Mouse (Mus musculus): ENCODE results near the gene Btbd9. TPM values are rescaled to one million over a fixed set of nuclear protein-coding genes. Genes with fewer than 3 reads are reported as not detected.

Gene Btbd9
- total RNA-seq, 2 experiments from 2014 or later: 149 to 174 TPM

DNA sequence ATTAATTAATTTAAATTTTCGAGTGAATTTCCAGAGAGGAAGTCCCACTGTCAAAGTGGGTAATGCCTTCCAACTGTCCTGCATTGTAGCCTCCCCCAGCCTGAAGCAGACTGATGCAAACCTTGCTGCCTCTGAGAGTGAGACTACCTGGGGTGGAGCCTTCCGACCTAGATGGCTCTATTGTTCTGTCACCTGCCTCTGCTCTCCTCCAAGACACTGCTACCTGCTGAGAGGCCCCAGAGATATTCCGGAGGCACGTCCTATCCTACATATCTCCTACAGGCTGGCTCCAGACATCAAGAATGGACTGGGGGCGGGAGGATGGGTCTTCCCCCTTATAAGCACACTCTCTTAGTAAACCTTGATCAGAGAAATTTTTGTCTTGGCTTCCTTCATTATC is 22.0 kb upstream of the Btbd9 start:
- no peak for DNase-seq

DNA sequence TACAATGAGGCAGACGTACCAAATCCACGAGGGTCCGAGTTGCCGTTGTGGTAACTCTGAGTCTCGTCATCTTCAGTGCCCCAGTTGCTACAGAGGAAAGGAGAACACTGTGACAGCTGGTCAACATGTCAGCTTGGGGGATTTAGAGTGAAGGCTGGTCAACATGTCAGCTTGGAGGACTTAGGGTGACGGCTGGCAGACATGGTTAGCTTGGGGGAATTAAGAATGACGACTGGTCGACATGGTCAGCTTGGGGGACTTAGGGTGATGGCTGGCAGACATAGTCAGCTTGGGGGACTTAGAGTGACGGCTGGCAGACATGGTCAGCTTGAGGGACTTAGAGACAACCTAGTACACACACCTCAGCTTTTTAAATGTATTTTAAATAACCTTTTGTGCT is 21.5 kb upstream of the Btbd9 start:
- no peak for DNase-seq

DNA sequence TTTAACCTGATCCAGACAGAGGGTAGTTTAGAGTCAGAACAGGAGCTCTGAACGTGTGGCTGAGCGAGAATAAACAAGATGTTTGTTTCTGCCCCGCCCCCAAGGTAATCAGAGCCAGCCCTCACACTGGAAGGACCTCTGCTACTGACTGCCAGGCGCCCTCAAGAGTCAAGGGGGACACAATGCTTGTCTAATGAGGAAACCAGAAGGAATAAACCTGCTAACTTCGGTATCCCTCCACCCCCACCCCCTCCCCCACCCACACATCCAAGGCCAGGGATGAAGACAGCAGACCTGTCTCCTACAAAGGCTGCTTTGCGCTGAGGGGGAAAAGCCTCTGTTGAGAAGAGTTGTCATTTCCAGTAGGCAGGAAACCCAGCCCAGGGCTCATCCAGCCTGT is 18.6 kb upstream of the Btbd9 start:
- DNase-seq: no peak

DNA sequence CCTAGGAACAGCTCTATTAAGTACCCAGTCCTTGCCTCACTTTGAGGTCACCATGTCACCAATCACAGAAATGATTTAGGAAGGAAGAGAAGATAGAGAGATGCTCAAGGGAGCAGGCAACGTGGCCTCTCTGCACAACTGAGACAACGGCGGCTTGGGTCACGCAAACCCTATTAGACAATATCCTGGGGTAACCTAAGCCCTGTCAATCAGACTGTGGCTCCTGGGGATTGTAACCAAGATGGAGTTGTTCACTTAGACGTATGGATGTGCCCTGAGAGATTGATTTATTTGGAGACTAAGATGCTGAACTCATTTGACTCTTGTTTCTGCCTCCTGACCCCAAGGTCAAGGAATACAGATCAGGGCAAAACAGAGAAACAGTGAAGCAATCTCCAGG is 18.1 kb upstream of the Btbd9 start:
- no peak for DNase-seq

DNA sequence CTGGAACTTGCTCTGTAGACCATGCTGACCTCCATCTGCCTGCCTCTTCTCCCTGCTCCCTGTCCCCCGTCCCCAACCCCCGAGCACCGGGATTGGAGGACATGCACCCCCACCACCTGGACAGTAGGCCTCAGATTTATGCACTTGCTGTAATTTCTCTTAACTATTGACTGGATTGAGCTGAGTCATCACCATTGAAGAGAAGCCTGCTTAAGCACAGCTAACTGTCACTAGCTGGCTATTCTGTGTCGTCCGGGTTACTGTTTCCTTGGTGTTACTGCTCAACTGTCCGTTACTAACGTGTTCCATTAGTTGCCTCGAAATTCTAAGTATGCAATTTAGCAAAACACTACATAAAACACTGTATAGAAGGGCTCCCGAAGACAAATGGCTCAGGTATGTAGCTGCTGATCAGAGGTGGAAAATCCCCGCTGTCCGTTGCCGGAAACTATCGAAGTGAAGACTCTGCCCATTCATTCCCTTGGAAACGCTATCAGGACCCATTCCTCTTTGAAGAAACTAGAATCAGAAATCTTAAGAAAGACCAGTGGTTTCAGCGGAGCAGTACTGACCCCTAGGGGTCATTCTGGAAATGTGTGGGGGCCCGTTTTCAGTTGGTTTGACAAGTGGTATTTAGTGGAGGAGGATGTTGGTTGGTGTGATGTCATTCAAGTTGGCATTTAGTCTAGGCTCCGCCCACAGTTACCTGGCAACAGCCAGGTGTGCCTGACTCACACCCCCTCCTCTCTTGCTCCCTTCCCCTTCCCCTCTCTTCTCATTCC is 14.3 kb upstream of the Btbd9 start:
- DNase-seq: peak; percentile 60 to 65

DNA sequence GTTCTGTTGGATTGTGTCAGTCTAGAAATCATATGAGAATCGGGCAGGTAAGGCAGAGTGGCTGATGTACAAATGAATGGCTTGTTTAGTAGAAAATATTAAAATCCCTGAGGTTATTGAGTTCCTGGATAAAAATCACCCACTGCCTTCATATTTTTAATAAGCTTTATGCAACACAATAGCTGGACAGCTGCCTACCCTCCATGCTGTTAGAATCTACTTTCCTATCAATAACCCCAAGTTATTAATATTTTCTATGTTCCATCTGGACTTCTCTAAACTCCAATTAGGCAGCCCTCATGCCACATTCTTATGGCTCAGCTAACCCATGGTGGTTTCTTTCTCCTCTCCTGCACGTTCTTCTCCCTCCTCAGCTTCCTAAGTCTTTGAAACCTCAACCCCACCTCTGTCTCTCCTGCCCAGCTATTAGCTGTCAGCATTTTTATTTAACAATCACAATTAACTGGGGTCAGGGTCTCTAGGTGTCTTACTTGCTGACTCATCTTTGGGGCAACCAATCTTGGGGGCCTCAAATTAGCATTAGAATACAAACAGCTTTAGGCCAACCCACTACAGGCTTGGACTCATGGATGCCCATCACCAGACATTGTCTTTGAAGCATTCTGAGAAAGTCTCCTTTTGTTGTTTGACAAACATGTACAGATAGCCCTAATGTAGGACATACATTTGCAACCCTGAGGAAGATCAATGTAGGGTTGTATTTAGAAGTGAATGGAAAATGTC is 7.1 kb upstream of the Btbd9 start:
- DNase-seq: no peak

DNA sequence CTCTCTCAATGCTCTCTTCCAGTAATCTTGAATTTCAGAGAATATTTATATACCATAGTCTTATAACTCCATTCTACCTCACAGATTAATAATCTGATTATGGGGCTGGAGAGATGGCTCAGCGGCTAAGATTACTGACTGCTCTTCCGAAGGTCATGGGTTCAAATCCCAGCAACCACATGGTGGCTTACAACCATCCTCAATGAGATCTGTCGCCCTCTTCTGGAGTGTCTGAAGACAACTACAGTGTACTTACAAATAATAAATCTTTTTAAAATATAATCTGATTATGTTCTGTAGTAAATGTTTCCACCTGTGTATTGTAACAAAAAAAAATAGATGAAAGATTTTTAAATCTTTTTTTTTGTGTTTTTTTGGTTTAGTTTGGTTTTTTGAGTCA is 6.0 kb upstream of the Btbd9 start:
- DNase-seq: no peak

DNA sequence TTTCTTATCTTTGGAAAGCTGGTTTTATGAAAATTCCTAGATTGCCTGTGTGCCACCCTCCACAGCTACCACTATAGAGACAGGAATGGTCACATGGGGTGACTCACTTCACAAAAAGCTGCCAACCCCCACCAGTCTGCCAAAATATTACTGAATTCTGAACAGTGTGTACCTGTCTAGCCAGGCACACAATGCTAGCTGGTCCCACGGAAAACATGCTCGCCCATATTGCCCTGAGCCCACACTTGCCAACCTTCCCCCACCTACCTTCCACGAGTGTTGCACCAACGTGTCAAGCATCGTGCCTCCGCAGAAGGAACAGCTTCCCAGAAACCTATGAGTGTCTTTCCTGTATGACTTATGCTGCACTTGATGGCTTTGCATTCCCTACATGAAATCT is 4.9 kb upstream of the Btbd9 start:
- peak; percentile 84 to 87 for DNase-seq

DNA sequence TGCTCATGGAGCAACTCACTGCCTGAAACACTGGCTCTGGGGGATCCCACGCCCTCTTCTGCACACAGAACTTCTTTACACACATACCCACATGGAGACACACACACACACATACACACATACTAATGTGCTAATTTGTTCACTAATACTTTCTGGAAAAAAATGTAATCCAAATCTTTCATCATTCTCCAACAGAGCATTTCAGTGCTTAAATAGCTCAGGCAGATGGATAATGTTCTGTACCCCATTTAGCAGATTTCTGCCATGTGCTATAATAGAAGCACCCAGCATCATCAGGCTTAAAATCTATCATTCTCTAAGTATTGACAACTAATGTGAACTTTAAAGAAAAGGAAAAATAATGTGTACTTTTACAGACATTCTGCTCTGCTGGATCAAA is 4.5 kb upstream of the Btbd9 start:
- DNase-seq: peak in 1 of 2 experiments; percentile 49

DNA sequence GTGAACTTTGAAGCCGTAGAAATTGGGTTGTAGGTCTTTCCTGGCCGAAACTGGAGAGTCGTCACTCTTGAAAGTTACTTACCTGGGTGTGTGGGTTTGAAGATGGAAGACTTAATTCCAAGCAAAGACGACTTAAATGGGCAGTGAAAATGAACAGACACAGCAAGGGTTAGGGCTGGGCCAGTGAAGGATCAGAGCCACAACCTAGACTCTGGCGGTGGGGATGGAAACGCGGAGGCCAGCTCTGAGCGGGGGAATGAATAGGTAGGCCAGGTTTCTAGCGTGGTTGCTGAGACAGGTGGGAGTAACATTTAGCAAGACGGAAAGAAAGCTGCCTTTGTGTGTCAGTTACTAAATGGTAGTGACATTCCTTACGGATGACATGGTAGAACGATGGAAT is 658 bp upstream of the Btbd9 start:
- DNase-seq: no peak

DNA sequence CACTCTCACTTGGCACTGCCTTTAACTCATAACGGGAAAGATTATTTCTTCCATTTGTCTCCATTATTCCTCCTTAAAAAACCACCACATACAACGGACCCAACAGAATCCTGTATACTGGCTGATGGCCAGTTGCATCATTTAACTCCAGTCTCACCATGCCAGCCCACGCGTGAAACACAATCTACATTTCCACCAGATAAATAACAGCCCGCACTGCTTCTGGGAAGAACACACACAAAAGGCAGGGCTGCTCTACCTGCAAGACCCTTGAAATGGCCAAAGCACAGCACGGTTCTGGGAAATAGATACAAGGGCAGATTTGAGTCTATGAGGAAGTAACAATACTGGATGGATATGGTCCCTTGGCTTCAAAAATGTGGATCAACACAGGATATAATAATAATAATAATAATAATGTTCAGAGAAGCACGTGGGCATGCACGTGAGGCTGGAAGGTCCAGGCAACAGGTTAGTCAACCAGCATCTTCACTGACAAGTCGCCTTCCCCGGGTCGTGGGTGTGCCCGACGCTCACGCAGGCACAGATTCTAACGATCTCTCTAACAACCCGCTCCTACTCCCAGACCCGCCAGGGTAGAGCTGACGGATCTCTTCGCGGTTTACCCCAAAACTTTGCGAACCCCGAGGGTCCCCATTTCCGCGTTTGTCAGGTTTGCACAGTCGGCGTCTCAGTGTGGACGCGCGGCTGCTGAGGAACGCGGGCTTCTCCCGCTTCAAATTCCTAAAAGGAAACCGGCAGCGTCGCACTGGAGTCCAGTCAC is 975 bp downstream of the Btbd9 start:
- DNase-seq: peak; percentile 56 to 63

DNA sequence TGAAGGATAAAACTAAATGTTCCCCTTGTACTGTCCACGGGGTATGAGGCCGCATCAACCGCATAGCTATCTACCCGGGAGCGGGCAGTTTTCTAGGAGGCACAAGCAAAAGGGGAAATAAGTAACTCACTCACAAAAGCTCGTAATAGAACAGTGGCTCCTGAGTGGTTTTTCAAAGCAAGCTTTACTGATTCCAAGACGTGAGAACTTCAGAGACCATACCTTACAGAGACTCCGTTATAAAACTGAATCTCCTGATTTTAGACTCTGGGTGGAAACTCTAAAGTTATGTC is 1.6 kb downstream of the Btbd9 start:
- no peak for DNase-seq

DNA sequence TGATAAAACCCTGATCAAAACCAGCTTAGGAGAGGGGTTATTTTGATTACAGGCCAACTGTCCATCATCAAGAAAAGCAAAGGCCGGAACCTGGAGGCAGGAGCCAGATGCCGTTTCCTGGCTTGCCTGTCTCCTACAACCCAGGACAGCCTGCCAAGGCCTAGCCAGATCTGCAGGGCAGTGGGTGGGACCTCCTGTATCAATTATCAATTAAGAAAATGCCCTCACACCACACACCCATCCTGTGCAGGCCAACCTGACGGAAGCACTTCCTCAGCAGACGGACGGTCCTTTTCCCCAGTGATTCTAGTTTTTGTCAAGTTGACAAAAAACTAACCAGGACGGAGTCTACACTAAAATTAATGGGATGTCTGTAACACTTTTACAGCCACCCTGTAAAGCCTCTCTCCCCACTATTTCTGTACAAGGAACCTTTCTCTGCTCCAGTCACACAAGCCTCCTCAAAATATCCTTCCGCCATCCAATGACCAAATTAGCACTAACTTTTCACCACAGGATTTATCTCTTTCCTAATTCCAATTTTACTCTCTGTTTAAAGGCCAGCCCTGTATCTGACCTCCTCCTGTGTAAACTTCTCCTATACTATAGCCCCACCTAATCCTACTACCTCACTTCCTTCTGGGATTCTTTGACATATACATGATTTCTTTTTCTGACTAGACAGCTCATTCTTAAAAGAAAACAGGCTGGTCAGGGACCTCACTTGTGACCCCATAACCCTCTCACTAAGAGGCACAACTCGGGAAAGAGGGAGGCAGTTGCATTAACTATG is 2.1 kb downstream of the Btbd9 start:
- no peak for DNase-seq

DNA sequence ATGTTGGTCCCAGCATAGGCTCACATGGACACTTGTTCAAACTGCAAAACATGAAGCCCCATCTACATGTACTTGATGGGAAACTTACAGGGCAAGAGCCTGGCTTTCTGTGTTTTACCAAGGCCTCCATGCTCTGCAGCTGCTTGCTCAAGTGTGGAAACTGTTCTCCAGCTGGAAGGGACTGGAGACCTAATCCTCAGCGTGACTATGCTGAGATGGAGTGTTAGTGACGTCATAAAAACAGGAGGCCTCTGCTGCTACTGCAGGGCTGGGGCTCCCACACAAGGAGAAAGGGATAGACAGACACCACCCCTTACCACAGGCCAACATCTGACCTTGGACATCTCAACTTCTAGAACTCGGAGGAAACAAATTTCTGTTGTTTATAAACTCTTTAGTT is 5.3 kb downstream of the Btbd9 start:
- DNase-seq: no peak

DNA sequence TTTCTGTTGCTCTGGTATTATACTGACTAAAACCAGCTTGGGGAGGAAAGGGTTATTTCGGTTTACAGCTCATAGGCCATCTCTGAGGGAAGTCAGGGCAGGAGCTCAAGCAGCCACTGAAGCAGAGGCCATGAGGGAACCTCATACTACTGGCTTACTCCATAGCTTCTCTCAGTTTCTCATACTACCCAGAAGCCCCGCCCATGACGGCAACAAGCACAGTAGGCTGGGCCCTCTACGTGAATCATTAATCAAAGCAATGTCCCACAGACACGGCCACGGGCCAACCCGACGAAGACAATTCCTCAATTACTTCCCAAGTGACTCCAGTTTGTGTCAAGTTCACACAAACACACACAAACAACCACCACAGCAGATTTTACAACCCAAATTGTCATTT is 6.1 kb downstream of the Btbd9 start:
- DNase-seq: no peak

DNA sequence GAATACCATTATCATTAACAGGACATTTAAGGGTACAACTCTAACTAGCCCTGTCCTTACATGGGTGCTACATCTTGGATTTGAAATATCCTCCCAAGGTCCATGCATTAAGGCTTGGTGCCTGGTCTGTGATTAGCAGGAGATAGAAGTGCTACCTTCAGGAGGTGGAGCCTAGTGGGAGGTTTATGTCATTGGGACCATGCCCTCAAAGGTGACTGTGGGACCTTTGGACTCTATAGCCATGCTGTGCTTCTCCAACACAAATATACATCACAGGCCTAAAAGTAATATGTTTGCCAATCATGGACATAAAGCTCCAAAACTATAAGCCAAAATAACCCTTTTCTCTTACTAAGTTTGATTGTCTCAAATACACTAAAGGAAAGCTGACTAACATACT is 7.8 kb downstream of the Btbd9 start:
- DNase-seq: no peak

DNA sequence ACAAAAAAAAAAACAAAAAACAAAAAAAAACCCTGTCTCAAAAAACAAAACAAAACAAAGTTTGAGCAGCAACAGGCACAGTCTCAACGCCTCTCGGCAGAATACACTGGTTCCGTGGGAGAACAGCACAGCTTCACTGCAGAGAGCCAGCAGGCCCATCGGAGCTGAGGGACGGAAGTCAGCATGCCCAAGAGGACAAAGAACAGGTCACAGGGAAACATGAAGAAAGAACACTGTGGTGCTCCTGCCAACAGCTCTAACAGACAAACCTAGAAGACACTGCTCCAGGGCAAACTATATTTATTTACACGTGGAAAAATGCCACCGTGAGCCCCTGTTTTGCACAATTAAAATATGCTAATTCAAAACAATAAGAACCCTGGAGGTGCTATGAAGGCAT is 11.3 kb downstream of the Btbd9 start:
- no peak for DNase-seq

DNA sequence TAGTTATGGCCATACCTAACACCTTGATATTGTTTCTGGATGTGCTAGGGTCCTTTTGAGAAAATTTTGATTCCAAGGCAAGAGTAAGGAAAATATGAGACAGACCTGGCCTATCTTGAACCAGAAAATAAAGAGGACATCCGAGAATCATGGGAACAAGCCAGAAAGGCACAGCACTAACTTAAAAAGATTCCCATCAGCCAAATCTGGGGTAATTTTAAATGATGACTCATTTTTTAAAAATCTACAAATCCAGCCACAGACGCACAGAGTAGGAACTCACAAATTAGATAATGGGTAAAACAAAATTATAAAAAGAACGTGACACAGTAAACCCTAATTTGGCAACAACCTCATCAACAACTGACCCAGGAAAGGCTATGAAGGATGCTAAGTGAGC is 11.9 kb downstream of the Btbd9 start:
- DNase-seq: no peak

DNA sequence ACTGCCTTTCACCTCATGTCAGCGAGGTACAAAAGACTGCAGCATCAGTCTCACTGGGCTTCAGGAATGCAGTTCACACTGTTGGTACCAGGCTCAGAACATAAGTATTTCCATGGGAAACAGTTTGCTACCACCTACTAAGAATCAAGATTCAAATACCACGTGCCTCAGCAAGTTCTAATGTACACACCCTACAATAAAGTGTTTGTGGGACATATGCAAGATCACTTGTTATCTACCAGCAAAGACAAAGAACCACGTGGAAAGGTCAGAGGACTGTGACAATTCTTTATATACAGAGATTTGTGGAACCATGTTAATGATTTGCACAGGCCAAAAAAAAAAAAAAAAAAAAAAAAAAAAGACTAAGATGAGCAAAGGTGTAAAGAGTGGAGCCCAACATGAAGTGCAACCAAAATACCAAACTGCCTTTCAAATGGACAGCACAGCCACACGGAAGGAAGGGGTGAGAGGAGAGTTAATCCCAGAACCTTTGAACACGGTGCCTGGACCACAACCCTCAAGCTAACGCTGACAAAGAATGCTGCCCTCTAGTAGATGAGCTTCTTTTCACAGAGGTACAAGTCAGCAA is 12.7 kb downstream of the Btbd9 start:
- DNase-seq: no peak

DNA sequence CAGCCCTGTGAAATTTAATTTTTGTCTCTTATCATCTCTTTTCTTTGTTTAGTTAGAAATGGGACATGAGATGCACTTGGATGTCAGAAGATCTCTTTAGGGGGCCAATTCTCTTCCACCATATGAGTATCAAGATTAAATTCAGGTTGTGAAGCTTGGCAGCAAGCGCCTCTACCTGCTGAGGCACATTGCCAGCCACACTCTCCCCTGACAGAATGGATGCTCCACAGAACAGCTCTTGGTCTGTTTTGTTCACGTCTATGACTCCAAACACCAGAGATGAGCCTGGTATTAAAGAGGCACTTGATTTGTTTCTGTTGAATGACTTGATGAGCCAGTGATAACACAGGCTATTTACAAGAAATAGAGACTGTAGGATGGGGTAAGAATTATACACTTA is 13.5 kb downstream of the Btbd9 start:
- no peak for DNase-seq

DNA sequence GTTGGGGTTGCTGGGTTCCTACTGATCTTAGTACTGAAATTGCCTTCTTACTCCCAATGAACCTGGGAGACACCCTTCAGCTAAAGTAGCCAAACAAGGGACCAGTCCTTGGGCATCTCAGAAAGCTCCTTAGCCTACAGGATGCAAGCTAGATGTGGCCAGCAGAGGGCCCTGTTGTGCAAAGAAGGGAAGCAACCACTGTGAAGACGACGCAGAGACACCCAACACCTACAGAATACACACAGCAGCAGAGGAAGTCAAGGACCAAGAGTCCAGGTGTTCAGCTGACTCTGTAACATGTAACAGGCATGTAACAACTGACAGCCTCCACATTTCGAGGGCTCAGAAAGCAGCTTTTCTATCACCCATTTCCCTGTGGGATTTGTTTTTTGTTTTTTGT is 16.8 kb downstream of the Btbd9 start:
- peak in 1 of 2 experiments; percentile 44 for DNase-seq

DNA sequence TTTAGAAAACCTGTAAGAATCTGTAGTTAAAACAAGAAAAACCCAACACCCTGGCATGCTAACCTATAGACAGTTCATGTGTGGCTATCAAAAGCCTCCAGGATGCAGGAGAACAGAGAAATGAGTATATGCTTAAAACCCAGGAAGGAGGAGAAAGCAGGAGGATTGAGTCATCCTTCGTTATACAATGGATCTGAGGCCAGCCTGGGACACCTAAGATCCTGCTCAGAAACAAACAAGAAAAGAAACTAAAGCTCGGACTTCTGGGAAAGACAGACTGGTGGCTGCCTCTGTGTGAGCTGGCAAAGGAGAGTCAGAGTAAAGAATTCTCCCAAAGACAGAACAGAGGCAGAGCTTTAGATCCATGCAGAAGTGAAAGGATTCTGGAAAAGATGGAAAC is 17.7 kb downstream of the Btbd9 start:
- no peak for DNase-seq
